Mouse (Mus musculus): ENCODE data around the gene Gm3264. TPM values are rescaled to one million over a fixed set of nuclear protein-coding genes. Genes with fewer than 3 reads are reported as not detected.

Gene Gm3264
- polyA plus RNA-seq (2017; shearing (Covaris generic)): under 1 TPM in 1 of 2 experiments, not detected in 1; 0.24 TPM

DNA sequence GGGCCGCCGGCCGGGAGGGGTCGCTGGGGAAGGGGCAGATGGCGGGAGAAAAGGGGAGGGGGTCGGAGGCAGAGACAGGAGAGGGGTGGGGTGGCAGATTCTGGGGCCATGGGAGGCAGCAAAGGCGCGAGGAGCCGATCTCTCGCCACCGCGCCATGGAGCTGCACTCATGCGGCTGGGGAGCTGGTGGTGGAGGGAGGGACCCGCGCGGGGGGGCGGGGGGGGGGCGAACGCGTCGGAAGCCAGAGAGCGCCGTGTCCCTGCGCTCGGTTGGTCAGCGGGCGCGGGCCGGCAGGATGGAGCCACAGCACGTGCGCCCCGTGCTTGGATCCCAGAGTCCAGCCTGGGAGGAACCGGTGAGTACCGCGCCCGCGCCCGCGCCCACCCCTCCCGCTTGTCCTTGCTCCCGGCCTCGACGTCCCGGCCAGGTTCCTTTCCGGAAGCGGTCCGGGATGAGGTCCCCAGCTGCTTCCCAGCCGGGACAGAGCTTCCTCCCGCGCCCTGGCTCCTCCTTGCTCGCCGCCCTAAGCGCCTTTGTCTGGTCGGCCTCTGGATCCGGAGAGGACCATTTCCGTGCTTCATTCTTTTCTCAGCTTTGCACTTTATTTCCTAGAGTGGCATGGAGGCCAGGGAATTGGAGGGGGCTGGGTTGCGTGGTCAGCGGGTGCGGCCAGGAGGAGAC, at the start of gene Gm3264:
Gene Gm3264 (plus strand): TSS at position 278 of the 682 bp plus-strand sequence.

DNA sequence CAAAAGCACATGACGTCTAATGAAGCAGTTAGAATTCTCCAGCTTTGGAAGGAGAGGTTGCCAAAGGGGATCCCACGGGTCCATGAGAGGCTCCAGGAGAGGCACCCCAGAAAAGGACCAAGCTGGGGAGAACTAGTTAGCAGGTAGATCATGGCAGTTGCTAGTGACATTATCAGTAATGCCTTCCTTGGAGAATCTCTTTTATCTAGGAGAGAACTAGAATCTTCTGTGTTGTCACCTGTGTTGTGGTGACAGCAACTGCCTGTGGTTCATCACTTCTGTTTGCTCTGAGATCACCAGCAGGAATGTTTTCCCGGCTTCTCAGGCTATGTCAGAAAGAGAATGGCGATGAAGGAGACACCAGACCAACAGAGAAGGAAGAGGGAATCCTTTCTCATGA, 17.6 kb upstream of the Gm3264 start, which contains the start of gene Gm3269:
Gene Gm3269 (plus strand): TSS at position 301 of the 400 bp plus-strand sequence.

DNA sequence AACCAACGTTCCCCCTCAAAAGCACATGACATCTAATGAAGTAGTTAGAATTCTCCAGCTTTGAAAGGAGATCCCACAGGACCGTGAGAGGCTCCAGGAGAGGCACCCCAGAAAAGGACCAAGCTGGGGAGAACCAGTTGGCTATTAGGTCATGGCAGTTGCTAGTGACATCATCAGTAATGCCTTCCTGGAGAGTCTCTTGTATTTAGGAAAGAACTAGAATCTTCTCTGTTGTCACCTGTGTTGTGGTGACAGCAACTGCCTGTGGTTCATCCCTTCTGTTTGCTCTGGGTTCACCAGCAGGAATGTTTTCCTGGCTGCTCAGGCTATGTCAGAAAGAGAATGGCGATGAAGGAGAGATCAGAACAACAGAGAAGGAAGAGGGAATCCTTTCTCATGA, 36.7 kb downstream of the Gm3264 start, which contains the start of gene Gm3278:
Gene Gm3278 (plus strand): TSS at position 301 of the 400 bp plus-strand sequence.

Other genes starting within 250 kb of the Gm3264 start
- gene Gm8159, start 223.2 kb upstream of the Gm3264 start, polyA plus RNA-seq (2017; shearing (Covaris generic)): not detected
- gene Gm3239, start 191.4 kb upstream of the Gm3264 start, polyA plus RNA-seq (2017; shearing (Covaris generic)): not detected
- gene Gm7876, start 146.3 kb upstream of the Gm3264 start, polyA plus RNA-seq (2017; shearing (Covaris generic)): not detected
- gene Gm3252, start 128.8 kb upstream of the Gm3264 start, polyA plus RNA-seq (2017; shearing (Covaris generic)): 1 to 10 TPM in 1 of 2 experiments, under 1 TPM in 1; 0.58 to 2.4 TPM
- gene Gm9602, start 79.2 kb upstream of the Gm3264 start, polyA plus RNA-seq (2017; shearing (Covaris generic)): not detected
- gene Gm3269, start 17.5 kb upstream of the Gm3264 start, polyA plus RNA-seq (2017; shearing (Covaris generic)): not detected
- gene Gm3278, start 36.8 kb downstream of the Gm3264 start, polyA plus RNA-seq (2017; shearing (Covaris generic)): not detected
- gene Gm8297, start 128.4 kb downstream of the Gm3264 start, polyA plus RNA-seq (2017; shearing (Covaris generic)): under 1 TPM in 1 of 2 experiments, not detected in 1; 0.44 TPM
- not detected for gene Gm3298, start 160.3 kb downstream of the Gm3264 start, polyA plus RNA-seq (2017; shearing (Covaris generic))
- gene 4930555G01Rik, start 195.1 kb downstream of the Gm3264 start, polyA plus RNA-seq (2017; shearing (Covaris generic)): under 1 TPM in 1 of 2 experiments, not detected in 1; 0.28 TPM
- gene Gm8281, start 215.5 kb downstream of the Gm3264 start, polyA plus RNA-seq (2017; shearing (Covaris generic)): 1 to 10 TPM; 1.2 to 3.8 TPM